Mouse (Mus musculus): ENCODE measurements around the gene Mob1a. TPM values are rescaled to one million over a fixed set of nuclear protein-coding genes. Genes with fewer than 3 reads are reported as not detected.

Gene Mob1a
- polyA plus RNA-seq (2017; shearing (Covaris generic)), result 160 TPM

DNA sequence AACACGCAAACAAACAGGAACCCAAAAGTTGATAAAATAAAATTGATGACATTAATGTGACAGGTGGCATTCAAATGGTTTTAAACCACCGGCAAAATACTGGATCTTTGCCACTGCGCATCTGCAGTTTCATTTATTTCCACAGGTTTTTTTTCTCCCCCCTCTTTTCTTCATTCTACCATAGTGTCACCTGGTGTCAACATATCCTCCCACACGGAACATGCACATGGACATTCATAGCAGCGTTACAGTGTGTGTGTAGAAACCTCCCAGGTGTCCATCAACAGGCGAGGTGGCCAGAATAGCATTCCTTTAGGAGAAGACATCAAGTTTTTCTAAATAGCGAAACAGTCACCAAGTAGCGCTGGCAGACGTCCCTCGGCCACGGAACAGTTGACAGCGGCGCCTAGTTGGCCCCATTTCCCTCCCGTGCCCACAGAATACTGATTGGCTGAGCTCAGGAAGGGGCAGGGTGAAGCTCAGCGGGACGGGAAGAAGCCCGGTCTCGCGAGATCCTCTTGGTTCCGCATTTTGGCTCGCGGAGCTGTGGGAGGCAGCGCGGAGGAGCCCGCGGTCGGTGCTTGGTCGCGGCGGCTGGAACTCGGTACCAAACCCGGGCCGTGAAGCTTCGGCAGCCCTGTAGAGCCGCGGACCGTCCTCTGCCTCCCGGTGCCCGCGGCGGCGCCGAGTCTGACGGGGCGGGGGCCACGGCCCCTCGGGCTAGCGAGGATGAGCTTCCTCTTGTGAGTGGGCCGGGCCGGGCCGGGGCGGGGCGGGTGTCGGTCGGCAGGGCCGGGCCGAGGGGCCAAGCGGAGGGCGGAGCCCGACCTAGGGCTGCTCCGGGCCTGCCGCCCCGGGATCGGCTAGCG lies at the start of gene Mob1a, which contains the start of gene Mthfd2:
Gene Mob1a (plus strand): TSS at position 492 of the 869 bp plus-strand sequence.
Gene Mthfd2 (minus strand): TSS at position 384 of the 869 bp plus-strand sequence.

DNA sequence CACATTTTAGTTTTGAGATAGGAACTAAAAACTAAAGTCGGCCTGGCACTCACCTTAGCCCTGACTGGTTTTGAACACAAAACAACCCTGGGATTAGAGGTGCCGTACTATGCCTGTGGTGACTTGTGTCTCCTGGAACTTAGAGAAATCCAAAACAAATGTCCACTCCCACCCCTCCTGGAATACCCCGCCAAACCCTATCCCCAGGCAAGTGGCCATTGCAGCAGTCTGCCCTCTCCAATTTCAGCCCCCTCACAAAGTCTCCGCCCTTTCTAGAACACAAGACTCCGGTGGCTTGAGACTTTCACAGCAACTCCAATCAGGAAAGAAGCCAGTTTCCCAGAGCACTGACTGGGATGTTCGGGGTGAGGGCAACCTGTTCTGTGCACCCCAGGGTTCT lies 23.1 kb downstream of the Mob1a start, which contains the start of gene Bola3:
Gene Bola3 (plus strand): TSS at position 275 of the 400 bp plus-strand sequence.

Other genes with a start within 250 kb of the Mob1a start
- gene Pcgf1, start 248.1 kb upstream of the Mob1a start, polyA plus RNA-seq (2017; shearing (Covaris generic)), result 39.7 TPM
- 0.22 TPM for gene Lbx2, start 239.6 kb upstream of the Mob1a start, polyA plus RNA-seq (2017; shearing (Covaris generic))
- gene Ccdc142, start 224.4 kb upstream of the Mob1a start, polyA plus RNA-seq (2017; shearing (Covaris generic)), result 9.6 TPM
- gene Gm42688, start 224.4 kb upstream of the Mob1a start, polyA plus RNA-seq (2017; shearing (Covaris generic)), result 14.8 TPM
- 56.1 TPM for gene Mrpl53, start 217.0 kb upstream of the Mob1a start, polyA plus RNA-seq (2017; shearing (Covaris generic))
- gene Mogs, start 210.5 kb upstream of the Mob1a start, polyA plus RNA-seq (2017; shearing (Covaris generic)), result 129 TPM
- 66.9 TPM for gene Wbp1, start 204.5 kb upstream of the Mob1a start, polyA plus RNA-seq (2017; shearing (Covaris generic))
- 50.5 TPM for gene Ino80b, start 200.6 kb upstream of the Mob1a start, polyA plus RNA-seq (2017; shearing (Covaris generic))
- 0.84 TPM for gene Rtkn, start 190.6 kb upstream of the Mob1a start, polyA plus RNA-seq (2017; shearing (Covaris generic))
- gene Wdr54, start 169.6 kb upstream of the Mob1a start, polyA plus RNA-seq (2017; shearing (Covaris generic)), result 0.57 TPM
- not detected for gene 1700003E16Rik, start 169.6 kb upstream of the Mob1a start, polyA plus RNA-seq (2017; shearing (Covaris generic))
- gene Dctn1, start 160.1 kb upstream of the Mob1a start, polyA plus RNA-seq (2017; shearing (Covaris generic)), result 83.8 TPM
- 0.39 TPM for gene Slc4a5, start 106.2 kb upstream of the Mob1a start, polyA plus RNA-seq (2017; shearing (Covaris generic))
- 72.1 TPM for gene Mthfd2, start 108 bp upstream of the Mob1a start, polyA plus RNA-seq (2017; shearing (Covaris generic))
- gene Bola3, start 23.1 kb downstream of the Mob1a start, polyA plus RNA-seq (2017; shearing (Covaris generic)), result 102 TPM
- gene Tet3, start 133.1 kb downstream of the Mob1a start, polyA plus RNA-seq (2017; shearing (Covaris generic)), result 66.2 TPM
- 130 TPM for gene Dguok, start 181.0 kb downstream of the Mob1a start, polyA plus RNA-seq (2017; shearing (Covaris generic))
- gene Actg2, start 210.2 kb downstream of the Mob1a start, polyA plus RNA-seq (2017; shearing (Covaris generic)), result 11.8 TPM
- gene Stambp, start 246.7 kb downstream of the Mob1a start, polyA plus RNA-seq (2017; shearing (Covaris generic)), result 32.3 TPM

Data from CD4-positive, CD25-positive, alpha-beta regulatory T cell (primary cell).